Mouse (Mus musculus) cortical plate, adult 2 months (tissue): ENCODE results near the gene Dst.

Experiments
- CTCF ChIP-seq: fragments of 200-500 bp; IDR thresholded peaks from 2 replicates; pipeline ENCODE4 v1.5.1; 2011; ENCODE audit warnings: mild to moderate bottlenecking, control low read depth, low read length; ENCODE audit not compliant: insufficient read depth; ENCODE audit errors: extremely low read depth
- POLR2A ChIP-seq: fragments of 200-500 bp; IDR thresholded peaks from 2 replicates; pipeline ENCODE4 v1.6.1; 2011; ENCODE audit warnings: mild to moderate bottlenecking, low read length, control low read depth; ENCODE audit not compliant: insufficient read depth; ENCODE audit errors: extremely low read depth

DNA sequence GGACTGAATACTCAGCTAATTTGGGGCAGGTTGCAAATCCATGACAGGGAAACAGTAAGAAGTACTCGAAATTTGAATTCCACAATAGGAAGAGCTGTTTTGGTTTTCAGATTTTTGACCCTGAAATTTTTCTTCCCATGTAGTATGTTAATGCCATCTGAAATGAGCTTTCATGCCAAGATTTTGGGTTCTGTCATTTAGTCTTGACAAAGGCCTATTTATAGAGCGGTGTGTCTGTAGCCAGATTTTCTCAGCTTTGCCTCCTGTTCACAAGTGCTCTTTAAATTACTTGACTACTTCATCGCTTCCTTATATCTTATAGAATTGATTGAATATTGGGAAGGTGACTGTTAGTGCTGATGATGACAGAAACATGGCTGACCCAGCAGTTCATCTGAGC lies 27.9 kb downstream of the Dst start:
- TF ChIP-seq POLR2A: no peak
- TF ChIP-seq CTCF: no peak
